Mouse (Mus musculus) 3T3-L1 (cell line): Measurements from ENCODE around the gene 1700023F06Rik.

Source experiments
- DNase-seq: peaks from one replicate; pipeline ENCODE4 v3.0.0-alpha.2; 2015; ENCODE audit warnings: low read depth, low spot score

The 1700023F06Rik gene

GRCm38 (mm10) chr11:103168690-103169390, 39.5 kb downstream of the 1700023F06Rik start:
- peak; percentile 74 for DNase-seq

- no peak for DNase-seq
Observed at GRCm38 (mm10) chr11:103164391-103164790, 44.0 kb downstream of the 1700023F06Rik start.

DNA sequence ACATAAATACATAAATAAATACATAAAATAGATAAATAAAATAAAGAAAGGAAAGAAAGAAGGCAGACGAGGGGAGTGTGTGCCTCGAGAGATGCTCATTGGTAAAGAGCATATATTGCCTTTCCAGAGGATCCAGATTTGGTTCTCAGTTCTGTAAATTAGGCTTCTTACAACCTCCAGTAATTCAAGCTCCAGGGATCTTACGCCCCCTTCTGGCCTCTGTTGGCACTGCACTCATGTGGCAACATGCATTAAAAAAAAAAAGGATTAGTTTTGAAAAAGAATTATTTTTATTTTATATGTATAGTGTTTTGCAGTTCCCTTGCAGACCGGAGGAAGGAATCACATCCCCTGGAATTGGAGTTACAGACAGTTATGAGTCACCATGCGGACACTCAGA, 46.2 kb downstream of the 1700023F06Rik start:
- DNase-seq, result peak; percentile 53

- peak; percentile 36 for DNase-seq
Observed at GRCm38 (mm10) chr11:103161449-103161848, 46.9 kb downstream of the 1700023F06Rik start.

GRCm38 (mm10) chr11:103160738-103161137, 47.6 kb downstream of the 1700023F06Rik start:
- DNase-seq, result no peak

- peak; percentile 96 for DNase-seq
Observed at GRCm38 (mm10) chr11:103158621-103159478, 49.5 kb downstream of the 1700023F06Rik start.

DNA sequence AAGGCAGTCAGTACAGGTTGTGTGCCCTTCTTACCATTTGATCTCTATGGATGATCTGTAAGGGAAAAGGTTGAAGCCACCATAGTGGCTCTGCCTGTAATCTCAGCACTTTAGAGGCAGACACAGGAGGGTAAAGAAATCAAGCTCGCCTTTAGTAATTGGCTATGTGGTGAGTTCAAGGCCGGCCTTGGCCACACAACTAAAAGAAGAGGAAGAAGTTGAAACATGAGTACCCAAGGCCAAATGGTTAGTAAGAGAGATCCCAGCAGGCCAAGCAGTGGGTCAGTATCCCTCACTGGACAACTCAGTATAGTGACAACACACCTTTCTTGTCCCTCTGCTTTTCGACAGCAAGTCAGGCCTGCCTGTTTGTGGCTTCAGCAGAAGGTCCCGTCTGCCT, 58.6 kb downstream of the 1700023F06Rik start:
- no peak for DNase-seq
